Mouse (Mus musculus) liver, embryonic 15.5 days (tissue): Measurements from ENCODE around the gene Tmem51. TPM values are rescaled to one million over a fixed set of nuclear protein-coding genes. Genes with fewer than 3 reads are reported as not detected.

ENCODE experiments used
- ATAC-seq: fragments of 200-750 bp; cut with Nextera tagmentation; 2 replicates; pipeline ENCODE4 v1.8.0; 2017; ENCODE audit warnings: moderate number of reproducible peaks, mild to moderate bottlenecking, moderate library complexity; ENCODE audit not compliant: insufficient read depth
- H3K27ac ChIP-seq: fragments of 300-500 bp; sonication (generic); replicated peaks from 2 replicates; pipeline ENCODE4 v1.5.1; 2015; ENCODE audit warnings: mild to moderate bottlenecking, inconsistent platforms
- H3K27me3 ChIP-seq: fragments of 300-500 bp; sonication (generic); 2 replicates; pipeline ENCODE4 v1.6.1; 2015; ENCODE audit warnings: mild to moderate bottlenecking, inconsistent platforms
- H3K36me3 ChIP-seq: fragments of 300-500 bp; sonication (generic); replicated peaks from 2 replicates; pipeline ENCODE4 v1.6.1; 2015; ENCODE audit warnings: moderate library complexity, mild to moderate bottlenecking, inconsistent platforms
- H3K4me1 ChIP-seq: fragments of 300-500 bp; sonication (generic); replicated peaks from 2 replicates; pipeline ENCODE4 v1.6.1; 2015; ENCODE audit warnings: inconsistent platforms
- H3K4me2 ChIP-seq: fragments of 300-500 bp; sonication (generic); 2 replicates; pipeline ENCODE4 v1.6.1; 2015; ENCODE audit warnings: moderate library complexity, mild to moderate bottlenecking, inconsistent platforms
- H3K4me3 ChIP-seq: fragments of 300-500 bp; sonication (generic); replicated peaks from 2 replicates; pipeline ENCODE4 v1.5.1; 2015; ENCODE audit warnings: mild to moderate bottlenecking, inconsistent platforms
- H3K9ac ChIP-seq: fragments of 300-500 bp; sonication (generic); 2 replicates; pipeline ENCODE4 v1.6.1; 2015; ENCODE audit warnings: moderate library complexity, mild to moderate bottlenecking, inconsistent platforms
- H3K9me3 ChIP-seq: fragments of 300-500 bp; sonication (generic); replicated peaks from 2 replicates; pipeline ENCODE4 v1.6.1; 2016; ENCODE audit warnings: inconsistent platforms
- WGBS: fragments of 180-500 bp; shearing (Covaris S2); methylation state at CpG from one replicate; pipeline ENCODE4 v1.1.7; 2015; ENCODE audit warnings: mixed read lengths; ENCODE audit not compliant: insufficient replicate concordance; 5-methylcytosine and 5-hydroxymethylcytosine counted together
- polyA plus RNA-seq: library from polyadenylated mRNA; unstranded; fragments of >200 nt; fragmentation: Nextera tagmentation; extraction: Ambion mirVana; gene quantifications from 2 replicates; pipeline ENCODE4 v1.2.1, GENCODE M21; 2015

The Tmem51 gene
- polyA plus RNA-seq, 1 experiment from 2014 or later: 16.2 TPM

- H3K27ac ChIP-seq: no peak overlapping the region
- peaks cover 12% of the 10 kb centered on the region; the same call in 1 of the 2 replicates for H3K4me1 ChIP-seq
- no peaks in the 10 kb centered on the region for H3K36me3 ChIP-seq
- no peaks in the 10 kb centered on the region for H3K9me3 ChIP-seq
- H3K9ac ChIP-seq: no peak overlapping the region
- H3K27me3 ChIP-seq: no peaks in the 10 kb centered on the region
- H3K4me2 ChIP-seq: no peak overlapping the region
- no peak overlapping the region for H3K4me3 ChIP-seq
- no peak for ATAC-seq
- 64% methylated on average over 14 of the region's 14 CpGs for WGBS
Measured at GRCm38 (mm10) chr4:141992530-141993204, 91.4 kb downstream of the Tmem51 start.

- Histone ChIP-seq H3K4me1 (no peaks in the 10 kb centered on the region), H3K4me2 (no peak overlapping the region), H3K4me3 (no peak overlapping the region), H3K36me3 (no peaks in the 10 kb centered on the region), H3K9me3 (no peaks in the 10 kb centered on the region), H3K27ac (no peak overlapping the region), H3K9ac (no peak overlapping the region), H3K27me3 (no peaks in the 10 kb centered on the region)
- WGBS: 50% methylated on average over 1 of the region's 1 CpGs
- no peak for ATAC-seq
Measured at GRCm38 (mm10) chr4:141988178-141988577, 95.9 kb downstream of the Tmem51 start.

- 42% methylated on average over 3 of the region's 3 CpGs for WGBS
- ATAC-seq: no peak
- Histone ChIP-seq H3K27me3 (no peaks in the 10 kb centered on the region), H3K9ac (no peak overlapping the region), H3K4me3 (no peak overlapping the region), H3K4me2 (no peak overlapping the region), H3K4me1 (no peaks in the 10 kb centered on the region), H3K36me3 (no peaks in the 10 kb centered on the region), H3K9me3 (no peaks in the 10 kb centered on the region), H3K27ac (no peak overlapping the region)
Measured at GRCm38 (mm10) chr4:141983689-141984088, 100.4 kb downstream of the Tmem51 start.

- no peak for ATAC-seq
Measured at GRCm38 (mm10) chr4:141981475-141981874, 102.6 kb downstream of the Tmem51 start.

More at GRCm38 (mm10) chr4:141981475-141981874, 102.6 kb downstream of the Tmem51 start:
- 60% methylated on average over 3 of the region's 3 CpGs for WGBS
- H3K27me3 ChIP-seq: no peaks in the 10 kb centered on the region
- no peak overlapping the region for H3K4me3 ChIP-seq
- H3K4me1 ChIP-seq: no peaks in the 10 kb centered on the region
- no peak overlapping the region for H3K9ac ChIP-seq
- no peak overlapping the region for H3K4me2 ChIP-seq
- no peaks in the 10 kb centered on the region for H3K36me3 ChIP-seq
- H3K9me3 ChIP-seq: no peaks in the 10 kb centered on the region
- H3K27ac ChIP-seq: no peak overlapping the region

Other genes starting within 250 kb of the Tmem51 start
- gene Ctrc, start 237.9 kb downstream of the Tmem51 start, polyA plus RNA-seq: not detected in 2 replicates
- 45.8 and 48.4 TPM in 2 replicates for gene Efhd2, start 209.4 kb downstream of the Tmem51 start, polyA plus RNA-seq
- gene Fhad1, start 69.2 kb downstream of the Tmem51 start, polyA plus RNA-seq: 0.24 TPM in 1 of 2 replicates, not detected in the other
- 0.62 and 0.70 TPM in 2 replicates for gene Kazn, start 155.1 kb upstream of the Tmem51 start, polyA plus RNA-seq